Mouse (Mus musculus): Measurements from ENCODE around the gene Ggct.

GRCm38 (mm10) chr6:54975616-54976015 is 17.1 kb downstream of the Ggct start:
- TF ChIP-seq POLR2A (IDR thresholded peaks at IDR 0.05; ENCODE audit: extremely low read depth, insufficient read depth, low read length) (no peak), CTCF (IDR thresholded peaks at IDR 0.05; ENCODE audit: extremely low read depth, insufficient read depth, low read length) (no peak)

Data from cortical plate, adult 2 months (tissue).